Mouse (Mus musculus): ENCODE results near the gene Myh7. TPM values are rescaled to one million over a fixed set of nuclear protein-coding genes. Genes with fewer than 3 reads are reported as not detected.
"Not testable (repeated sequence)": the region's sequence is repeated elsewhere in the genome, so short reads cannot be mapped to it uniquely, and the experiment has no call there.

Myh7 gene
- polyA plus RNA-seq, 1 experiment from 2014 or later: 6.5 TPM

DNA sequence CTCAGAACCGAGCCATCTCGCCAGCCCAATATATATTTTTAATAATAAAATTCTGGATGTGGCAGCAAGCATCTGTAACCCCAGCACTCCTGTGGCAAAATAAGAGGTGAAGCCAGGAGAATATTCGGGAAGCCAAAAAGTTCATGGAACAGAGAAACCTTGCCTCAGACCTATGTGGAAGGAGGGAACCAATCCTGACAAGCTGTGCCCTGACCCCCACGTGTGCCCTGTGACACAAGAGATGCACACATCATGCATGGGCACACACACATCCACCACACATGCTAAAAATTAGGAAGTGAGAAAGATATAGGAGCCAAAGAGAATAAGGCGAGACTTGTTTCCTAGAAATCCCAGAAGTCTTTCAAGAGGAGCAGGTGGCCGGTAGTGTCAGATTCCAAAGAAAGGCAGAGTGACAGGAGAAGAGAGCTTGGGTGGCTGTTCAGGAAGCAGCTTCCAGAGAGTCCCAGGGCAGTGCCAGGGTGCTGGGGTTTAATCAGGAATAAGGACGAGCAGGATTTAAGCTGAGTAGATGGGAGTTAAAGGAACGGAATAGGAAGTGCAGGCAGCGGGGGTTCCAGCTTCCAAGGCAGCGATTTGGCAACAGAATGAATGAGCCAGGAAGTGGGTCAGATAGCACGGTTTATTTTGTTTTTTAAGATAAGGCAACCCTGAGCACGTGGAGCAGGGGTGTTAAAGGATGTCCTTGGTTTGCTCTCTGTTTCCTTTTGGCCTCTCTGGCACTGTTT lies 7.7 kb upstream of the Myh7 start:
- 58% methylated on average over 12 of the region's 12 CpGs for WGBS
- Histone ChIP-seq H3K4me2 (replicated peaks) (no peak overlapping the region), H3K9ac (replicated peaks) (no peak overlapping the region), H3K27ac (replicated peaks) (no peak overlapping the region), H3K27me3 (no peaks in the 10 kb centered on the region), H3K36me3 (no peaks in the 10 kb centered on the region), H3K4me1 (peaks cover 12% of the 10 kb centered on the region), H3K9me3 (no peaks in the 10 kb centered on the region), H3K4me3 (no peak overlapping the region)
- no peak for ATAC-seq (replicated peaks)

DNA sequence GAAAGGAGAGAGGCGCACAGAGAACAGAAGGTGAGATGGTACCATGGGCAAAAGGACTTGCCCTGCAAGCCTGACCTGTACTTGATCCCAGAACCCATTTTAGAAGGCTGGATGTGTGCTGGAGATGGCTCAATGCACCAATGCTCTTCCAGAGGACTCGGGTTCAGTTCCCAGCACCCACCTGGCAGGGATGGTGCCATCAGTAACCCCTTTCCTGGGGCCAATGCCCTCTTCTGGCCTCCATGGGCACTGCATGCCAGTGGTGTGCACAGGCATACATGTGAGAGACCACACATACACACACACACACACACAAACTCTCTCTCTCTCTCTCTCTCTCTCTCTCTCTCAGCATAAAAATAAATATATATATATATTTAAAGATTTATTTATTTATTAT lies 7.0 kb upstream of the Myh7 start:
- H3K27ac ChIP-seq (replicated peaks): no peak overlapping the region
- no peak overlapping the region for H3K4me3 ChIP-seq
- no peak overlapping the region for H3K4me2 ChIP-seq (replicated peaks)
- no peaks in the 10 kb centered on the region for H3K9me3 ChIP-seq
- 93% methylated on average over 2 of the region's 2 CpGs for WGBS
- no peaks in the 10 kb centered on the region for H3K36me3 ChIP-seq
- no peaks in the 10 kb centered on the region for H3K27me3 ChIP-seq
- peaks cover 18% of the 10 kb centered on the region for H3K4me1 ChIP-seq
- ATAC-seq (replicated peaks): no peak
- H3K9ac ChIP-seq (replicated peaks): no peak overlapping the region

DNA sequence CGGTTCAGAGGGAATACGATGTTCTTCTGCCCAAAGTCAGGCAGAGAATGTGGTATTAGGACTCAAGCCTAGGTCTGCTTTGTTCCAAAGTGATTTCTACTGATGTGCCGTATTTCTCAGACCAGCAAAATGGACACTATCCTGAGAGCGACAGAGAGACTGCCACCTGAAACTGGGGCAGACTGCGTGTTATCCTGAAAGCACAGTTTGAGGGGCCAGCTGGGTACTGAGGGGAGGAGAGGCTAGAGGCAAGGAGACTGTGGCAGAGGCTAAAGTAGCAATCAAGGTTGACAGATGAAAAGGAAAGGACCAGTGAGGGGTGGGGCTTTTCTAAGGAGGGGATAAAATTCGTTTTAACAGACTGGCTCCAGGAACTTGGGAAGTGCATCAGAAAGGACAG lies 6.4 kb upstream of the Myh7 start:
- 84% methylated on average over 6 of the region's 6 CpGs for WGBS
- ATAC-seq (replicated peaks): no peak
- no peaks in the 10 kb centered on the region for H3K9me3 ChIP-seq
- H3K9ac ChIP-seq (replicated peaks): no peak overlapping the region
- H3K4me1 ChIP-seq: peaks cover 25% of the 10 kb centered on the region
- H3K4me3 ChIP-seq: no peak overlapping the region
- no peak overlapping the region for H3K27ac ChIP-seq (replicated peaks)
- H3K36me3 ChIP-seq: no peaks in the 10 kb centered on the region
- no peaks in the 10 kb centered on the region for H3K27me3 ChIP-seq
- no peak overlapping the region for H3K4me2 ChIP-seq (replicated peaks)

DNA sequence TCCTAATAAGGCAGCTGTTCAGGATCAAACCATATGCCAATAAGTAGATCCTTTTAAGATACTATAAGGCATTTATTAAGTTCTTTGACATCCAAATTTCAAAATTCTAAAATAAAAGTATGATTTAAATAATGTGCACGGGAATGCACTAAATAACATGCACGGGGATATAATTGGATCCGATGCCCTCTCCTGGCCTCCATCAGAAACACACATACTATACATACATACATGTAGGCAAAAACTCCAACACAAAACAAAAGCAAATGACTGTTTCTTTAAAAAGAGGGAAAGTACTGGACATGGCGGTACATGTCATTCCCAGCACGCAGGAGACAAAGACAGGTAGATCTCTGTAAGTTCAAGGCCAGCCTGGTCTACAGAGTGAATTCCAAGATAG lies 5.4 kb upstream of the Myh7 start:
- not testable (repeated sequence) for H3K27ac ChIP-seq (replicated peaks); H3K36me3 ChIP-seq; H3K4me3 ChIP-seq; H3K9me3 ChIP-seq; ATAC-seq (replicated peaks); H3K4me2 ChIP-seq (replicated peaks); H3K9ac ChIP-seq (replicated peaks); H3K27me3 ChIP-seq
- peaks cover 34% of the 10 kb centered on the region for H3K4me1 ChIP-seq
- WGBS: 76% methylated on average over 5 of the region's 5 CpGs

DNA sequence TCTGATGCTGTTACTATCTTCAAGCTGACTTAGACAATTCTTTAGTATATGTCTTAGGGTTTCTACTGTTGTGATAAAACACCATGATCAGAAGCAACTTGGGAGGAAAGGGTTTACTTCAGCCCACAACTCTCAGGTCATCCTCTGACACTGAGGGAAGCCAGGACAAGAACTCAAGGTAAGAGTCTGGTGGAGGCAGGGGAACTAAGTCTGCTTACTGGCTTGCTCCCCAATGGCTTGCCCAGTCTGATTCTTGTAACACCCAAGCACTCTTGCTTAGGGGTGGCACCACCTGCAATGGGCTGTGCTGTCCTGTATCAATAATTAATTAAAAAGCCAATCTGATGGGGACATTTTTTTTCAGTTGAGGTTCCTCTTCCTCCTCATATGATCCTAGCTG lies 4.3 kb upstream of the Myh7 start:
- no peak overlapping the region for H3K9ac ChIP-seq (replicated peaks)
- peaks cover 31% of the 10 kb centered on the region for H3K4me1 ChIP-seq
- H3K9me3 ChIP-seq: no peaks in the 10 kb centered on the region
- H3K4me3 ChIP-seq: no peak overlapping the region
- no peaks in the 10 kb centered on the region for H3K27me3 ChIP-seq
- no peak overlapping the region for H3K27ac ChIP-seq (replicated peaks)
- H3K36me3 ChIP-seq: no peaks in the 10 kb centered on the region
- H3K4me2 ChIP-seq (replicated peaks): no peak overlapping the region
- ATAC-seq (replicated peaks): no peak

DNA sequence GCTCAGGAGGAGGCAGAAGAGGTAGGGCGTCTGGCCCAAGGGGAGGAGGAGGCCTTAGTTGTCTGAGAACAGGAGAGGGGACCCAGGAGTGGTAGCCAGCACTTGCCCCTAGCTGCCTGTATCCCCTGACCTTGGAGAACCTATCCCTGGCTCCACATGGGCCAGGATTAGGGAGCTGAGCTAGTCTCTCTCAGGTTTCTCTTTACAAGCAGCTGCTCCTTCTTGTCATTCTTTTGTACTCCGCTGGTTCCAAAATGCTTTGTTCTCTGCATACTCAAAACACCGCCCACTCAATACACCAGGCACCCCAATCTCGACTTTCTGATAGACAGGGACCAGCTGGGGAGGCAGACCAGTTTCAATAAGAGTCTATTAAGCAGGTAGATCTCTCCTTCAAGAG lies 2.9 kb upstream of the Myh7 start:
- Histone ChIP-seq H3K27me3 (no peaks in the 10 kb centered on the region), H3K4me2 (replicated peaks) (no peak overlapping the region), H3K9me3 (no peaks in the 10 kb centered on the region), H3K4me3 (no peak overlapping the region), H3K9ac (replicated peaks) (no peak overlapping the region), H3K27ac (replicated peaks) (peak overlapping the region; percentile 46; the same call in 1 of the 2 replicates), H3K4me1 (peaks cover 27% of the 10 kb centered on the region), H3K36me3 (no peaks in the 10 kb centered on the region)
- WGBS: 32% methylated on average over 4 of the region's 4 CpGs
- ATAC-seq (replicated peaks): no peak

DNA sequence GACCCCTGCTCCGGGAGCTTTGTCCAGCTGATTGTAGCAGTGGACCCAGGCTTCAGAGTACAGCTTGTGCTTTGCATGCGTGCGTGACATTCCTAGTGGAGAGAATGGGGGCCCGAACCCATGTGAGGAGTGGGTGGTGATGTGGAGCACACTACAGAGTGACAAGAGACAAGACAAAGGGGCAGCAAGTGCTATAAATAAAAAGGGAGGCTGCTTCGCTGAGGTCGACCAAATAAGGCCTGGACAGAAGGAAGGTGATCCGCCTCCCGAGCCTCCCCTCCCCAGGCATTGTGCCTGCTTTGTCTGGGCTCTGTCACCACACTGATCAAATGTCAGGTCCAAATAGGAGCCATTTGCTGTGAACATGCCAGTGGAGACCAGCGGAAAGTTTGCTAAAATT lies 2.4 kb upstream of the Myh7 start:
- ATAC-seq (replicated peaks): no peak
- WGBS: 43% methylated on average over 9 of the region's 9 CpGs

DNA sequence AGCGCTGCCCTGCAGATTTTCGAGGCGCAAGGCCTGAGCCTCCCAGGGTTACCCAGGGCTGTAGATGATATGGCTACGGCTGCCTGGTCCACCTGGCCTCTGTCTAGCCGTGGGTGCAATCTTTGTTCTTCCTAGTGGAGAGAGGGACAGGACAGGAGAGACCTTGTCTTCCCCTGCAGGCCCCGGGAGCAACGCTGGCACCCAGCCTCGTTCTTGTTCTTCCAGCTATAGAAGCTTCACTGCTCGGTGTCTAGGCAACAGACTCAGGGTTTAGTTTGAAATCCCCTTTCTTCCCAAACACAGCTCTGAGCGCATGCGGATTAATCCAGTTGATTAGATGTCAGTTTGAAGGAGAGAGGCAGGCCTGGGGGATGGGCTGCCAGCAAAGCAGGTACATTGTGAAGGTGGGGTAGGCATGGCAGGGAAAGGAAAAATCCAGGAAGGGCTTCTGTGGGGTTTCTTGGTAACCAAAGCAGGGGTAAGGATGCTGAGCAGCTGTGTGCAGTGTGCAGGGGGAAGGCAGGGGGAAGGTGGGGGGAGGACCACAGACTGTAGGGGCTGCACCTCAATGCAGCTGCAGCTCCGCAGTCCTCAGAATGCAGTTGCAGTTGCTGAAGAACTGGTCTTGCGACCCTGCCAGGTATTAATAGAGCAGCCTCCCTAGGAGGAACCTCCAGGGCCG lies 1.2 kb upstream of the Myh7 start:
- H3K36me3 ChIP-seq: no peaks in the 10 kb centered on the region
- H3K9ac ChIP-seq (replicated peaks): peak overlapping the region; percentile 34
- 14% methylated on average over 14 of the region's 14 CpGs for WGBS
- H3K27ac ChIP-seq (replicated peaks): peak overlapping the region; percentile 92
- ATAC-seq (replicated peaks): peak; percentile 82
- peaks cover 27% of the 10 kb centered on the region for H3K4me1 ChIP-seq
- H3K9me3 ChIP-seq: no peaks in the 10 kb centered on the region
- no peaks in the 10 kb centered on the region for H3K27me3 ChIP-seq
- peak overlapping the region; percentile 6 for H3K4me2 ChIP-seq (replicated peaks)
- no peak overlapping the region for H3K4me3 ChIP-seq

More for the DNA sequence above, 2.4 kb upstream of the Myh7 start:
- Histone ChIP-seq H3K4me2 (replicated peaks) (no peak overlapping the region), H3K9me3 (no peaks in the 10 kb centered on the region), H3K4me3 (no peak overlapping the region), H3K27ac (replicated peaks) (peak overlapping the region; percentile 46; the same call in 1 of the 2 replicates), H3K36me3 (no peaks in the 10 kb centered on the region), H3K4me1 (peaks cover 27% of the 10 kb centered on the region), H3K9ac (replicated peaks) (no peak overlapping the region), H3K27me3 (no peaks in the 10 kb centered on the region)

DNA sequence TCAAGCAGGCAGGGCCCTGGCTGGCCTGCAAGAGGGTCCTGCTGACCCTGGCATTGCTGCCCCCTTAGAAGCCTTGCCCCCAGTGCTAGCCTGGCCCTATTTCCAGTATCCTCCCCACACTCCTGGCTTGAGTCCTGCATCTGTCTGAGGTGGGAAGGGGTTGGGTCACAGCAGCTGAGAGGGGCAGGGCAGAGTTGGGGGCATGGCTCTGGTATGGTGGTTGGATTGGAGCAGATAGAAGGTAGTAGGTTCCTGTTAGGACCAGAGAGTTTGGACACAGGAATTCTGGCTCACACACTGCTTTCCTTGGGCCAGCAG lies 402 bp upstream of the Myh7 start:
- H3K9ac ChIP-seq (replicated peaks): no peak overlapping the region
- no peaks in the 10 kb centered on the region for H3K27me3 ChIP-seq
- no peaks in the 10 kb centered on the region for H3K36me3 ChIP-seq
- no peak overlapping the region for H3K4me3 ChIP-seq
- no peaks in the 10 kb centered on the region for H3K9me3 ChIP-seq
- ATAC-seq (replicated peaks): peak; percentile 3; the same call in 1 of the 2 replicates
- peak overlapping the region; percentile 92 for H3K27ac ChIP-seq (replicated peaks)
- peaks cover 27% of the 10 kb centered on the region for H3K4me1 ChIP-seq
- H3K4me2 ChIP-seq (replicated peaks): no peak overlapping the region

DNA sequence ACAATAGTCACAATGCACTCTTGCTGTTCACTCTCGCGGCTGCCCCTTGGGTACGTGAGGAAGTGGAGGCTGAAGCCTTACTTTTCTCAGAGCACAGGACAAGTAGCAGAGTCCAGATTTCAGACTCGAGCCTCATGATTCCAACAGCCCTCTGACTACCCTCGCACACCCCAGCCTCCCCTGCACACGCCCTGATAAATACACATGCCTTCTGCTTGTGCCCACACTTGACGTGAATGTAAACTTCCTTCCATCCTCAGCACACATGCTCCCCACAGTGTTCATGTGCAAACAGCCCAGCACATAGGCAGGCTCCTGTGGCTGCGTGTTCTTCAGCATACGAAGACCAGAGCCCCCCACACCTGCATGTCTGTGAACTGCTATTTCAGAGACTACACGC lies 790 bp downstream of the Myh7 start:
- no peaks in the 10 kb centered on the region for H3K27me3 ChIP-seq
- H3K9me3 ChIP-seq: no peaks in the 10 kb centered on the region
- H3K4me1 ChIP-seq: peaks cover 27% of the 10 kb centered on the region
- H3K4me3 ChIP-seq: no peak overlapping the region
- H3K4me2 ChIP-seq (replicated peaks): no peak overlapping the region
- no peak overlapping the region for H3K27ac ChIP-seq (replicated peaks)
- no peaks in the 10 kb centered on the region for H3K36me3 ChIP-seq
- 67% methylated on average over 10 of the region's 10 CpGs for whole genome bisulfite sequencing
- no peak for ATAC-seq (replicated peaks)
- H3K9ac ChIP-seq (replicated peaks): no peak overlapping the region

DNA sequence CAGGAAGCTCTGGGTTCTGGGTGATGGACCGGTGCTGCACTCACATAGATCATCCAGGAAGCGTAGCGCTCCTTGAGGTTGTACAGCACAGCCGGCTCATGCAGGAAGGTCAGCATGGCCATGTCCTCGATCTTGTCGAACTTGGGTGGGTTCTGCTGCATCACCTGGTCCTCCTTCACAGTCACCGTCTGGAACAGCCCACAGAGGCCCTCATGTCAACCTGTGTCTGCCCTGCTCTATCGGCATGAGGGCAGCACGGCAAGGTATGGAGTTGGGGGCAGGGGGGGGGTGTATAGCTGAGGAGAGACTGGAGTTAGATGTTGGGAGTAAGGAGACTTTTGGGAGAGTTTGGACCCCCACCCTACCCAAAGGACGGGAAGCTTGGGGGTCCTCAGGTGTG lies 2.2 kb downstream of the Myh7 start:
- Histone ChIP-seq H3K27ac (replicated peaks) (no peak overlapping the region), H3K4me3 (no peak overlapping the region), H3K27me3 (no peaks in the 10 kb centered on the region), H3K36me3 (no peaks in the 10 kb centered on the region), H3K4me1 (peaks cover 27% of the 10 kb centered on the region), H3K9me3 (no peaks in the 10 kb centered on the region), H3K9ac (replicated peaks) (no peak overlapping the region), H3K4me2 (replicated peaks) (no peak overlapping the region)
- ATAC-seq (replicated peaks): no peak
- WGBS: 96% methylated on average over 10 of the region's 10 CpGs

DNA sequence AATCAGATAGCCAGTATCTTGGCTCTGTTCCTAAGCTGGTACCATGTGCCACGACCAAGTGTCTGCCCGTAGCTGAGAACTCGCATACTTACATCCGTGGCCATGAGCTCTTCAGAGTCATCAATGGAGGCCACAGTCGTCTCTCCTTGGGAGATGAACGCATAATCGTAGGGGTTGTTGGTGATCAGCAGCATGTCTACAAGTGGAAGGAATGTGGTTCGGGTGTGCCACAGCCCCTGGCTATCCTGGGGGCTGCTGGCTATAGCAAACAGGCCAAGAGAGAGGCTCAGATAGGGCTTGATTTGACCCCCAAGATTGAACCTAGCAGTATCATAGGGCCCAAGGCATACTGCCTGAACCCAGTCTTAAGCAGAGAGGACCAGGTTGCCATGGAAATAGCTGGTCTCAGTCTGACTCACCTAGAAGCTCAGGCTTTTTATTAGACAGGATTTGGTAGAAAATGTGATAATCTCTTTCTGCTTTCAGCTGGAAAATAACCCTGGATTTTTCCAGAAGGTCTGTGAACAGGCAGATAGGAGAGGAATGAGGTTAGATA lies 4.5 kb downstream of the Myh7 start:
- H3K27me3 ChIP-seq: no peaks in the 10 kb centered on the region
- H3K9me3 ChIP-seq: no peaks in the 10 kb centered on the region
- H3K4me1 ChIP-seq: peaks cover 6% of the 10 kb centered on the region
- 82% methylated on average over 8 of the region's 8 CpGs for WGBS
- H3K4me3 ChIP-seq: no peak overlapping the region
- no peak overlapping the region for H3K9ac ChIP-seq (replicated peaks)
- no peak for ATAC-seq (replicated peaks)
- no peak overlapping the region for H3K4me2 ChIP-seq (replicated peaks)
- 0 out of 2 replicates have a peak overlapping the region, but pooled peaks have one; percentile 6 for H3K27ac ChIP-seq (replicated peaks)
- no peaks in the 10 kb centered on the region for H3K36me3 ChIP-seq
